Mouse (Mus musculus) kidney, embryonic 14.5 days (tissue): ENCODE measurements around the gene 2810004N23Rik. TPM values are rescaled to one million over a fixed set of nuclear protein-coding genes. Genes with fewer than 3 reads are reported as not detected.

Experiments
- ATAC-seq: fragments of 200-750 bp; cut with Nextera tagmentation; 2 replicates; pipeline ENCODE4 v1.8.0; 2017; ENCODE audit warnings: moderate number of reproducible peaks, mild to moderate bottlenecking, moderate TSS enrichment, moderate library complexity; ENCODE audit not compliant: low FRiP score, low TSS enrichment
- H3K27ac ChIP-seq: fragments of 300-500 bp; sonication (generic); 2 replicates; pipeline ENCODE4 v1.5.1; 2014; ENCODE audit warnings: low read depth, mild to moderate bottlenecking, low read length, moderate library complexity, mixed read lengths
- H3K27me3 ChIP-seq: fragments of 300-500 bp; sonication (generic); 2 replicates; pipeline ENCODE4 v1.6.1; 2014; ENCODE audit warnings: mild to moderate bottlenecking, low read length; ENCODE audit not compliant: control insufficient read depth, insufficient read depth
- H3K36me3 ChIP-seq: fragments of 300-500 bp; sonication (generic); 2 replicates; pipeline ENCODE4 v1.6.1; 2014; ENCODE audit warnings: low read length, mixed read lengths; ENCODE audit not compliant: control insufficient read depth, insufficient read depth
- H3K4me1 ChIP-seq: fragments of 300-500 bp; sonication (generic); 2 replicates; pipeline ENCODE4 v1.6.1; 2014; ENCODE audit warnings: low read length, mixed read lengths; ENCODE audit not compliant: control insufficient read depth, insufficient read depth
- H3K4me2 ChIP-seq: fragments of 300-500 bp; sonication (generic); replicated peaks from 2 replicates; pipeline ENCODE4 v1.6.1; 2014; ENCODE audit warnings: low read depth, mild to moderate bottlenecking, low read length
- H3K4me3 ChIP-seq: fragments of 300-500 bp; sonication (generic); 2 replicates; pipeline ENCODE4 v1.5.1; 2014; ENCODE audit warnings: mild to moderate bottlenecking, low read length
- H3K9ac ChIP-seq: fragments of 300-500 bp; sonication (generic); 2 replicates; pipeline ENCODE4 v1.6.1; 2014; ENCODE audit warnings: low read depth, mild to moderate bottlenecking, low read length, moderate library complexity
- H3K9me3 ChIP-seq: fragments of 300-500 bp; sonication (generic); 2 replicates; pipeline ENCODE4 v1.6.1; 2016; ENCODE audit warnings: low read length; ENCODE audit not compliant: control insufficient read depth
- WGBS: fragments of 180-500 bp; shearing (Covaris S2); extraction: QIAGEN DNeasy Blood & Tissue Kit; methylation state at CpG from one replicate; pipeline ENCODE4 v1.1.7; 2014; 5-methylcytosine and 5-hydroxymethylcytosine counted together
- polyA plus RNA-seq: library from polyadenylated mRNA; unstranded; fragments of >200 nt; fragmentation: Nextera tagmentation; extraction: Ambion mirVana; gene quantifications from 2 replicates; pipeline ENCODE4 v1.2.1, GENCODE M21; 2014

2810004N23Rik gene
- polyA plus RNA-seq, 1 experiment from 2014 or later: 47.5 TPM

GRCm38 (mm10) chr8:124896632-124897385 lies 33.9 kb upstream of the 2810004N23Rik start:
- Histone ChIP-seq H3K4me2 (peak overlapping the region; percentile 99), H3K4me1 (peaks cover 19% of the 10 kb centered on the region), H3K27me3 (no peaks in the 10 kb centered on the region), H3K27ac (peak overlapping the region; percentile 78), H3K4me3 (peak overlapping the region; percentile 95), H3K9ac (peak overlapping the region; percentile 85), H3K9me3 (no peaks in the 10 kb centered on the region), H3K36me3 (peaks cover 36% of the 10 kb centered on the region)
- ATAC-seq: peak; percentile 45
- under 1% methylated on average over 56 of the region's 60 CpGs for WGBS

DNA sequence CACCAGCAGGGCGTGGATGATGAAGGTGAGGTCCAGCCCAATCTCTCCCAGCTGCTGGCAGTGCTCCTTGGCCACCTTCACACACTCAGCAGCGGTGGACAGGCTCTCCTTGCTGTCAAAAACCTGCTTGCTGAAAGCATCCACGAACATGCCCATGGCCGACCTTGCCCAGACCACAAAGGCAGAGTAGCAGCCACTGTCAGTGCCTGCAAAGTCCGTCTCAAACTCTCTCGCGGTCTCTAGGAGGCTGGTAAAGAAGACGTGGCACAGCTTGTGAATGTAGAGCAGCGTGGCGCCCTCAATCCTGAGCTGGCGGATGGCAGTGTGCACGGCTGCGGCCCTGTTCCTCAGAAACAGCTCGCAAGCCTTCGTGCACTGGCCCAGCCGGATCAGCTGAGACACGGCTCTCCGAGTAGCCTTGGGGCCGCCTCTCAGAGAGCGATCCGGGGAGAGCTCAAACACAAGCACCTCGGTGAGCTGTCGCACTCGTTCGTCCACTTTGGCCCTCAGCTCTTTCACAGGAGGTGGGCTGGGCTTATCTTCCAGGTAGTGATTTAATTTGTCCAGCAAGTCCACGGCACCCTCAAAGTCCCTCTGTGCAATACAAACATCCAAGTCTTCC lies 33.2 kb upstream of the 2810004N23Rik start:
- Histone ChIP-seq H3K9me3 (no peaks in the 10 kb centered on the region), H3K9ac (peak overlapping the region; percentile 85; the same call in 1 of the 2 replicates), H3K4me3 (peak overlapping the region; percentile 95), H3K27me3 (no peaks in the 10 kb centered on the region), H3K4me2 (peak overlapping the region; percentile 99), H3K4me1 (peaks cover 19% of the 10 kb centered on the region), H3K27ac (no peak overlapping the region), H3K36me3 (peaks cover 38% of the 10 kb centered on the region)
- WGBS: 78% methylated on average over 26 of the region's 26 CpGs
- no peak for ATAC-seq

- Histone ChIP-seq H3K9ac (no peak overlapping the region), H3K36me3 (peaks cover 59% of the 10 kb centered on the region), H3K4me2 (no peak overlapping the region), H3K9me3 (peaks cover under 1% of the 10 kb centered on the region; the same call in 1 of the 2 replicates), H3K27me3 (no peaks in the 10 kb centered on the region), H3K4me1 (peaks cover 12% of the 10 kb centered on the region), H3K4me3 (no peak overlapping the region), H3K27ac (no peak overlapping the region)
- 73% methylated on average over 3 of the region's 3 CpGs for WGBS
- no peak for ATAC-seq
Measured at GRCm38 (mm10) chr8:124892596-124892995, 29.7 kb upstream of the 2810004N23Rik start.

- H3K4me1 ChIP-seq: no peaks in the 10 kb centered on the region
- no peak overlapping the region for H3K4me2 ChIP-seq
- H3K9ac ChIP-seq: no peak overlapping the region
- H3K4me3 ChIP-seq: no peak overlapping the region
- WGBS: 97% methylated on average over 5 of the region's 5 CpGs
- H3K9me3 ChIP-seq: peaks cover 3% of the 10 kb centered on the region; the same call in 1 of the 2 replicates
- ATAC-seq: no peak
- H3K27me3 ChIP-seq: no peaks in the 10 kb centered on the region
- H3K36me3 ChIP-seq: peaks cover 84% of the 10 kb centered on the region
- H3K27ac ChIP-seq: no peak overlapping the region
Measured at GRCm38 (mm10) chr8:124888385-124888784, 25.5 kb upstream of the 2810004N23Rik start.

DNA sequence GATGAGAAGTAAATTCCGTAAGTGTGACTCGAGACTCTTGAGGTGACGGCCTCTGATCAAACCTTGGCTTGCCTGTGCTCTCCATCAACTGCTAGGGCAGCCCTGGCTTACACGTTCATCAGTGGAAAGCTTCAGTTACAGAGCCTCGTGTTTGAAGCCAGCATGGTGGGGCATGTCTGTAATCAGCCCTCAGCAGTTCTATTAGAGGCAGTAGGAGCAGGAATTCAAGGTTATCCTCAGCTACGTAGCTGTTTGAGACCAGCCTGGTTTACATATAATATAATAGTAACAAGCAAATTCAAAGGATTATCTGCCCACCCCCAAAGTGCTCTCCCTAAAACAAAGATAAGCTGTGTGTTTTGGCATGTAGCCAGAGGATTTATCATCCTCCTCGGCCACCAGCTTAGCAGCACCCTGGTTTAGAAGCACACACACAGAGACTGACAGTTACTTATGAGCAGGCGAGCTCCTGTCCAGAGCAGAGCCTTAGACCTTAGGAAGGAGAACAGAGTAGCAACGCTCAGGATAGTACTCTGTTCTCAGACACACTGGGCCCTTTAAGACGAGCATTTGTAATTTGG lies 16.1 kb upstream of the 2810004N23Rik start:
- no peak for ATAC-seq

DNA sequence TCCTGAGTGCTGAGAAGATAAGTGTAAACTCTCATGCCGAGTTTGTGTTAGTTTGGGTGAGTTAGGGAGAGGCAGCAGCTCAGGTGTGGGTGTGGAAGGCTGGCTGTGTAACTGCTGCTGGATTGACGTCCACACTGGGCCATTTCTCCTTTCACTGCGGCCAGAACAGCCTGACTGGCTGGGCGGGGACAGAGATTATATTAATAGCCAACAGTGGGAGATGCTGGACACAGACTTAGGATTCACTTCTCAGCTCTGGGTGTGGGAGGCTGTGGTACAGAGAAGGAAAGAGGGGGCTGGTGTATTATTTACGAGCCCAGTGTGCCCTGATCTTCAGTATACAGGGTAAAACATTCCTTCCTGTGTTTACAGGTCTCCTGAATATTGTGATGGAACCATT lies 15.2 kb upstream of the 2810004N23Rik start:
- no peak overlapping the region for H3K4me3 ChIP-seq
- H3K9ac ChIP-seq: no peak overlapping the region
- H3K4me2 ChIP-seq: no peak overlapping the region
- 88% methylated on average over 5 of the region's 5 CpGs for WGBS
- no peaks in the 10 kb centered on the region for H3K9me3 ChIP-seq
- H3K36me3 ChIP-seq: peaks cover 91% of the 10 kb centered on the region
- H3K4me1 ChIP-seq: no peaks in the 10 kb centered on the region
- H3K27me3 ChIP-seq: no peaks in the 10 kb centered on the region
- no peak overlapping the region for H3K27ac ChIP-seq
- ATAC-seq: no peak

More for the DNA sequence above, 16.1 kb upstream of the 2810004N23Rik start:
- Histone ChIP-seq H3K9me3 (no peaks in the 10 kb centered on the region), H3K4me1 (no peaks in the 10 kb centered on the region), H3K27me3 (no peaks in the 10 kb centered on the region), H3K36me3 (peaks cover 91% of the 10 kb centered on the region), H3K27ac (no peak overlapping the region), H3K4me2 (no peak overlapping the region), H3K9ac (no peak overlapping the region), H3K4me3 (no peak overlapping the region)
- 80% methylated on average over 10 of the region's 10 CpGs for WGBS

DNA sequence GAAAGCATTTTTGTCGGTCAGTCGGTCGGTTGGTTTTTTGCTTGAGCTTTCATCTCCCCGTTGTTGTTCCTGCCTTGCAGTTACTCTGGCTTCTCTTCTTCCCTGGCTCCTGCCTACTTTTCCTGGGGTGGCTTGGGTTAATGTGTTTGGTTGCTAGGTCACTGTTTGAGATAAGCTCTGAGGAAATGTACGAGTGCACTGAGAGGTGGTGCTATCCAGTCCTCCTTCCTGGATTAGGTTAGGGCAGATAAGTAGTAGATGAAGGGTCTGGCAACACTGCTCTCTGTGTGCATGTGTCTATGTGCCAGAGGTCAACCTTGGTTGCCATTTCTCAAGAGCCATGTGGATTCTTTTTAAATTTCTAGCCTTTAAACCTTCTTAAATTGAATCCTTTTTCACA lies 9.8 kb upstream of the 2810004N23Rik start:
- H3K36me3 ChIP-seq: peaks cover 62% of the 10 kb centered on the region

GRCm38 (mm10) chr8:124872081-124872480 lies 9.2 kb upstream of the 2810004N23Rik start:
- H3K27ac ChIP-seq: no peak overlapping the region
- H3K27me3 ChIP-seq: no peaks in the 10 kb centered on the region
- ATAC-seq: no peak
- no peaks in the 10 kb centered on the region for H3K9me3 ChIP-seq
- no peak overlapping the region for H3K9ac ChIP-seq
- WGBS: 93% methylated on average over 7 of the region's 7 CpGs
- peaks cover 57% of the 10 kb centered on the region for H3K36me3 ChIP-seq
- H3K4me3 ChIP-seq: no peak overlapping the region
- 0 out of 2 replicates have a peak, but pooled peaks cover 3% of the 10 kb centered on the region for H3K4me1 ChIP-seq
- no peak overlapping the region for H3K4me2 ChIP-seq

More for the DNA sequence above, 9.8 kb upstream of the 2810004N23Rik start:
- Histone ChIP-seq H3K27ac (no peak overlapping the region), H3K4me3 (no peak overlapping the region), H3K4me2 (no peak overlapping the region), H3K27me3 (no peaks in the 10 kb centered on the region), H3K9me3 (no peaks in the 10 kb centered on the region), H3K4me1 (0 out of 2 replicates have a peak, but pooled peaks cover 3% of the 10 kb centered on the region), H3K9ac (no peak overlapping the region)
- WGBS: 90% methylated on average over 5 of the region's 5 CpGs
- ATAC-seq: no peak

- Histone ChIP-seq H3K9ac (no peak overlapping the region), H3K27me3 (no peaks in the 10 kb centered on the region), H3K27ac (no peak overlapping the region), H3K4me3 (no peak overlapping the region), H3K4me2 (no peak overlapping the region), H3K4me1 (0 out of 2 replicates have a peak, but pooled peaks cover 3% of the 10 kb centered on the region), H3K9me3 (no peaks in the 10 kb centered on the region), H3K36me3 (peaks cover 51% of the 10 kb centered on the region)
- ATAC-seq: no peak
- whole genome bisulfite sequencing: 96% methylated on average over 7 of the region's 7 CpGs
Measured at GRCm38 (mm10) chr8:124871474-124871873, 8.6 kb upstream of the 2810004N23Rik start.
